ENCODE assay signal across 29 mouse cellular contexts in genomic region chr1:47037576-47037975, GRCm38 (mm10).
A peak's percentile ranks its signal among the peaks of the same experiment; 100 is the strongest.
DNase-seq lines count a peak whose midpoint lies in the region; ATAC-seq and TF ChIP-seq lines count a peak whose summit lies in the region.
"Had no signal": no experiment of that assay in that cellular context is flagged by ENCODE, and none has a peak within 500 bp of the region (broad histone marks: within the 10 kb centered on the region; RNA-seq: fewer than 3 reads in every experiment).

No protein-coding gene starts in this region.

- DNase-seq in cerebellum, adult 9-10 months: peak; percentile 1
- DNase-seq in cerebellum, postnatal 14 days: no peak
- DNase-seq in heart, adult 9 months (ENCODE audit: low spot score in 2 of 2): peak; percentile 9 to 25
- DNase-seq in heart, embryonic 10.5 days (ENCODE audit: low spot score): no peak
- DNase-seq in hindbrain, postnatal 0 days (ENCODE audit: low spot score): peak; percentile 7
- no peak for DNase-seq in hindbrain, embryonic 10.5 days (ENCODE audit: low spot score)
- peak; percentile 39 for DNase-seq in brain, adult 2 months (ENCODE audit: low read depth, low spot score)
- DNase-seq in thymus, postnatal 4 days: no peak
- DNase-seq: adrenal gland, adult 8-10 months; cerebellum, adult 11 months; cerebellum, adult 9-11 months; gastrocnemius, postnatal 36 days; kidney, adult 11 months; kidney, postnatal 14 days; right cerebral cortex, postnatal 25 days; spleen, adult 18-20 months; thymus, postnatal 14 days had no signal

- no peak for ATAC-seq in hindbrain, postnatal 0 days
- ATAC-seq: forebrain, embryonic 15.5 days; midbrain, embryonic 15.5 days had no signal

- 50% methylated on average over 2 of the region's 2 CpGs for WGBS in heart, embryonic 10.5 days
- WGBS in hindbrain, postnatal 0 days: 67% methylated on average over 2 of the region's 2 CpGs
- 72% methylated on average over 2 of the region's 2 CpGs for WGBS in hindbrain, embryonic 10.5 days

- TF ChIP-seq CTCF in hindbrain, postnatal 0 days (IDR thresholded peaks at IDR 0.05; ENCODE audit: low read depth): no peak

- no peaks in the 10 kb centered on the region for H3K9me3 ChIP-seq in heart, embryonic 10.5 days
- no peaks in the 10 kb centered on the region for H3K9me3 ChIP-seq in hindbrain, postnatal 0 days (ENCODE audit: low read length)
- H3K9me3 ChIP-seq in hindbrain, embryonic 10.5 days: no peaks in the 10 kb centered on the region
- H3K9me3 ChIP-seq: forebrain, embryonic 10.5 days; forebrain, embryonic 15.5 days; heart, embryonic 13.5 days; limb, embryonic 13.5 days; lung, embryonic 15.5 days; midbrain, embryonic 10.5 days; midbrain, embryonic 15.5 days; neural tube, embryonic 13.5 days had no signal

- H3K4me1 ChIP-seq in heart, embryonic 10.5 days: no peaks in the 10 kb centered on the region
- no peaks in the 10 kb centered on the region for H3K4me1 ChIP-seq in hindbrain, postnatal 0 days (ENCODE audit: insufficient read depth, low read length)
- no peaks in the 10 kb centered on the region for H3K4me1 ChIP-seq in hindbrain, embryonic 10.5 days (replicated peaks)
- H3K4me1 ChIP-seq: forebrain, embryonic 10.5 days; forebrain, embryonic 15.5 days; lung, embryonic 15.5 days; midbrain, embryonic 10.5 days; midbrain, embryonic 15.5 days; neural tube, embryonic 13.5 days had no signal

- H3K27ac ChIP-seq in heart, embryonic 10.5 days: no peak overlapping the region
- no peak overlapping the region for H3K27ac ChIP-seq in hindbrain, postnatal 0 days
- no peak overlapping the region for H3K27ac ChIP-seq in hindbrain, embryonic 10.5 days
- H3K27ac ChIP-seq: forebrain, embryonic 10.5 days; forebrain, embryonic 15.5 days; left cerebral cortex, adult 2 months; limb, embryonic 13.5 days; lung, embryonic 15.5 days; midbrain, embryonic 10.5 days; midbrain, embryonic 15.5 days; neural tube, embryonic 13.5 days had no signal

- no peak overlapping the region for H3K4me2 ChIP-seq in hindbrain, postnatal 0 days (ENCODE audit: low read depth, low read length)
- H3K4me2 ChIP-seq: forebrain, embryonic 15.5 days; heart, embryonic 13.5 days; limb, embryonic 13.5 days; liver, embryonic 11.5 days; lung, embryonic 15.5 days; midbrain, embryonic 15.5 days; neural tube, embryonic 13.5 days had no signal

- H3K4me3 ChIP-seq in heart, embryonic 10.5 days: no peak overlapping the region
- H3K4me3 ChIP-seq in hindbrain, postnatal 0 days (ENCODE audit: low read length): no peak overlapping the region
- no peak overlapping the region for H3K4me3 ChIP-seq in hindbrain, embryonic 10.5 days
- H3K4me3 ChIP-seq: forebrain, embryonic 10.5 days; forebrain, embryonic 15.5 days; heart, embryonic 13.5 days; left cerebral cortex, adult 2 months; limb, embryonic 13.5 days; lung, embryonic 15.5 days; midbrain, embryonic 10.5 days; midbrain, embryonic 15.5 days; myocyte; neural tube, embryonic 13.5 days had no signal

- no peak overlapping the region for H3K9ac ChIP-seq in hindbrain, postnatal 0 days (replicated peaks; ENCODE audit: low read length)
- H3K9ac ChIP-seq: forebrain, embryonic 15.5 days; heart, embryonic 13.5 days; limb, embryonic 13.5 days; lung, embryonic 15.5 days; midbrain, embryonic 15.5 days; neural tube, embryonic 13.5 days had no signal

- no peaks in the 10 kb centered on the region for H3K36me3 ChIP-seq in heart, embryonic 10.5 days
- no peaks in the 10 kb centered on the region for H3K36me3 ChIP-seq in hindbrain, postnatal 0 days (ENCODE audit: insufficient read depth, low read length)
- H3K36me3 ChIP-seq in hindbrain, embryonic 10.5 days: no peaks in the 10 kb centered on the region
- H3K36me3 ChIP-seq: forebrain, embryonic 10.5 days; forebrain, embryonic 15.5 days; heart, embryonic 13.5 days; limb, embryonic 13.5 days; lung, embryonic 15.5 days; midbrain, embryonic 10.5 days; midbrain, embryonic 15.5 days; neural tube, embryonic 13.5 days had no signal

- H3K27me3 ChIP-seq in heart, embryonic 10.5 days (ENCODE audit: insufficient read depth, poor library complexity, severe bottlenecking): no peaks in the 10 kb centered on the region
- no peaks in the 10 kb centered on the region for H3K27me3 ChIP-seq in hindbrain, postnatal 0 days (ENCODE audit: insufficient read depth, low read length)
- H3K27me3 ChIP-seq in hindbrain, embryonic 10.5 days (ENCODE audit: insufficient read depth, poor library complexity, severe bottlenecking): no peaks in the 10 kb centered on the region
- H3K27me3 ChIP-seq: CH12.LX; forebrain, embryonic 15.5 days; heart, embryonic 13.5 days; limb, embryonic 13.5 days; lung, embryonic 15.5 days; midbrain, embryonic 15.5 days; neural tube, embryonic 13.5 days had no signal

Comparison
In these comparisons a context has a peak if more than half of its experiments do, and no peak if none do; other contexts are left out.
1. DNase-seq: peak in cerebellum, adult 9-10 months (single experiment), heart, adult 9 months (2 of 2), hindbrain, postnatal 0 days (single experiment) and brain, adult 2 months (single experiment); none in cerebellum, postnatal 14 days (0 of 2), heart, embryonic 10.5 days (single experiment), hindbrain, embryonic 10.5 days (single experiment) and thymus, postnatal 4 days (single experiment).